Mouse (Mus musculus) left cerebral cortex, postnatal 14 days (tissue): ENCODE results near the gene Flad1. TPM values are rescaled to one million over a fixed set of nuclear protein-coding genes. Genes with fewer than 3 reads are reported as not detected.
"Not testable (repeated sequence)": the region's sequence is repeated elsewhere in the genome, so short reads cannot be mapped to it uniquely, and the experiment has no call there.

Source experiments
- DNase-seq, 2 experiments: peaks; one replicate each; pipeline ENCODE4 v3.0.0; 2021 to 2022; ENCODE audit warnings: low spot score in 2 of 2, mixed read lengths in 1 of 2
- intact Hi-C: fragments of 180-260 bp; cut with DNase I; formaldehyde crosslinking; loops from one replicate; pipeline ENCODE4 v1.15.1; 2025
- total RNA-seq, 2 experiments: library from RNA; stranded (reverse); gene quantifications; 2 replicates each; pipeline ENCODE4 v1.2.3; 2021

Gene Flad1
- total RNA-seq, 2 experiments from 2014 or later = 30.6 to 31.4 TPM

DNA sequence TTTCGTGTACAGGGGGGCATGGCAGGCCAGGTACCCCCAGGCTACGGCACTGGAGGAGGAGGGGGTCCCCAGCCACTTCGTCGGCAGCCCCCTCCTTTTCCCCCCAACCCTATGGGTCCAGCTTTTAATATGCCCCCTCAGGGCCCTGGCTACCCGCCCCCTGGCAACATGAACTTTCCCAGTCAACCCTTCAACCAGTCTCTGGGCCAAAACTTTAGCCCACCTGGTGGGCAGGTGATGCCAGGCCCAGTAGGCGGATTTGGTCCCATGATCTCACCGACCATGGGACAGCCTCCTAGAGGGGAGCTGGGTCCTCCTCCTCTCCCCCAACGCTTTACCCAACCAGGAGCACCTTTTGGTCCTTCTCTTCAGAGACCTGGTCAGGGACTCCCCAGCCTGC, 20.9 kb upstream of the Flad1 start:
- DNase-seq = no peak
- intact Hi-C loops = no loop called here

- intact Hi-C loops = no loop called here
- DNase-seq = peak; percentile 96 to 97
These were observed 18.8 kb upstream of the Flad1 start, which contains the start of gene Pygo2 for GRCm38 (mm10) chr3:89430171-89431159. Gene Pygo2 (plus strand): TSS chr3:89430214.

DNA sequence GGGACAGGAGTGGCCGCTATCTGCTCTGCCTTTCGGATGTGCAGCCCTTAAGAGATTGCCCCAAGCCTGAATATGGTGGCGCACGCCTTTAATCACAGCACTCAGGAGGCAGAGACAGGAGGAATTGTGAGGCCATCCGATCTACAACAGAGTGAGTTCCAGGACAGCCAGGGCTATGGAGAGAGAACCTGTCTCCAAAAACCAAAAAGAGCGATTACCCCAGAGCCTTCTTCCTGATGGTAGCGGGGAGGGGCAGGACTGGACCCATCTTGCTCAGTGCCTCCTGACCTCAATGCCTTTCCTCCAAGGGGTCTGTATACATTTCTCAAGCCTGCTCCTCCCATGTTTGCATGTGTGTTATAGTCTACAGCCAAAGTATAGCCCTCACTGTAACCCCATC, 17.4 kb upstream of the Flad1 start:
- intact Hi-C loops = not testable (repeated sequence)

DNA sequence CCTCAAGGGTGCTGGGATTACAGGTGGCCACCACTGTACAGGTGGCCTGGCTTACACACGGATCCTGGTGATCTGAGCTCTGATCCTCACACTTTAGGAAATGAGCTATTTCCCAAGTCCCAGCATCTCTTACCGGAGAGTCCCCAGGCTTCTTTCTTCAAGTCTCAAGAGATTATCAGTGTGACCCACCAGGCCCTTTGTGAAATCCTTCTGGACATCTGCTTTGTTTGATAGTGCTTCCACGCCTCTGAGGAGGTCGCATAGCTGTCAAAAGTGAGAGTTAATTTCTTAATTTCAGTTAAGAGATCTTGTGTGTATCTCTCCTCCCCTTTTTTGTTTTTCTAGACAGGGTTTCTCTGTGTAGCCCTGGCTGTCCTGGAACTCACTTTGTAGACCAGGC, 14.2 kb upstream of the Flad1 start:
- intact Hi-C loops = no loop called here
- DNase-seq = no peak

More for the DNA sequence above, 17.4 kb upstream of the Flad1 start:
- DNase-seq = not testable (repeated sequence)

GRCm38 (mm10) chr3:89425141-89425525, 13.5 kb upstream of the Flad1 start:
- DNase-seq = no peak
- intact Hi-C loops = no loop called here

DNA sequence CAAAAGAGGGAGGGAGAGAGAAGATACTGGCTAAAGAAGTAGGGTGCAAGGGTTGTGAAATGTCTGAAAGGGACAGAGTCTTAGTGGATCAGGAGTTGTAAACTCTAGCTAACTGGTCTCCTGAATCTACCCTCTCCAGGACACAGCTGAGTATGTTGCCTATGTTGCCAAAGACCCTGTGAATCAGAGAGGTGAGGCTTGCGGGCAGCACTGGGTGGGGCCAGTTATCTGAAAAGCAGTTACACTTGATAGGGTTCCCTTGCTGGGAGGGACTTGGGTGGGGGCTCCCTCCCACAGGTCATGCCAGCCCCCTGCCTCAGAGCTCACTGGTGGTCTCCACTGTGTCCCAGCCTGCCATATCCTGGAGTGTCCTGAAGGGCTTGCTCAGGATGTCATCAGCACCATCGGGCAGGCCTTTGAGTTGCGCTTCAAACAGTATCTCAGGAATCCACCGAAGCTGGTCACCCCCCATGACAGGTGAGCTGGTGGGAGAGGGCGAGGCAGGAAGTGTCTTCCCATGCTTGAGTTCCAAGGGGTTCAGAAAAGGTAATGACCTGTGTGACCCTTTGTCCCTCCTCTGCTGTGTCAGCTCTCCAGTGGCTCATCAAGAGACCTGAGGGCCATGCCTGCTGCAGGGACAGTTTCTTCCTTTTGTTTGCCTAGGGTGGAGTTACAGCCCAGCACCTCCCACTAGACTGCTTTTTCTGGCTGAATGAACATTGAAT, 12.9 kb upstream of the Flad1 start:
- intact Hi-C loops = no loop called here
- no peak for DNase-seq

DNA sequence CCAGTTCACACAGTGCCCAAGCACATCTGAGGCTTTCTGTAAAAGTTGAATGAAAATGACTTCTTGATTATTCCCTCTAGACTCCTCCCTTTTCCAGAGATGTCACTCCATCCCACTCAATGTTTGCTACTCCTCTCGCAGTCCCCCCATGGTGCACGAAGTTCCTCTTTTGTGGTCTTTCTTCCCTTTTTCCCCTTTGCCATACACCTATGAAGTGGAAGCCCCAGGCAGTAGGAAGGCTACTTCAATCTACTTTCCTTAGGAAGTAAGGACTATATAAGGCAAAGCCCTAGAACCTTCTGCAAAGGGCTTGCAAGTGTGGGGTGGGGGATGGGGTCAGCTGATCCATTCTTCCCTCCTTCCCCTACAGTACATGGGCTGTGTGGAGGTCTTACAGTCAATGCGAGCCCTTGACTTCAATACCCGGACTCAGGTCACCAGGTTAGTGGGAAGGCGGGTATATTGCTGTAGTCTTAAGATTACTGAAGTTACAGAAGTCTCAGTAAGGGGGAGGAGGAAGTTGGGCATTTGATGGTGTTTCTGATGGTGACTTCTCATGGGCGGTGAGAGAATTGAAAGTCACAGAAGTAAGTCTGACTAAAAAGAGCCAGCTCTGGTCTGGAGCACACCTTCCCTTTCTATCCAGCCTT, 11.0 kb upstream of the Flad1 start:
- intact Hi-C loops = no loop called here
- no peak for DNase-seq

DNA sequence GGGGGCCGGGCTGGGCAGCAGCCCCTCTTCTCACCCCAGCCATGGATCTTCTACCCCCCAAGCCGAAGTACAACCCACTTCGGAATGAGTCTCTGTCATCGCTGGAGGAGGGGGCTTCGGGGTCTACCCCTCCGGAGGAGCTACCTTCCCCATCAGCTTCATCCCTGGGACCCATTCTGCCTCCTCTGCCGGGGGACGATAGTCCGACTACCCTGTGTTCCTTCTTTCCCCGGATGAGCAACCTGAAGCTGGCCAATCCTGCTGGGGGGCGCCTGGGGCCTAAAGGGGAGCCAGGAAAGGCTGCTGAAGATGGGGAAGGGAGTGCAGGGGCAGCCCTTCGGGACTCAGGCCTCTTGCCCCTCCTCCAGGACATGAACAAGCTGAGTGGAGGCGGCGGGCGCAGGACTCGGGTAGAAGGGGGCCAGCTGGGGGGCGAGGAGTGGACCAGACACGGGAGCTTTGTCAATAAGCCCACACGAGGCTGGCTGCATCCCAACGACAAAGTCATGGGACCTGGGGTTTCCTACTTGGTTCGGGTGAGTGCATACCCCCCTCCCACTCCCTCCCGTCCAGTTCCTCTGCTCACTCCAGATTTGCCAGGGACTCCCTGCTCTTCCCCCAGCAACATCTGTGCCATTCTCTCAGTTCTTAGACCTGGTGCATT, 10.3 kb upstream of the Flad1 start:
- intact Hi-C loops = no loop called here
- no peak for DNase-seq

- peak; percentile 72 to 76 for DNase-seq
- intact Hi-C loops = no loop called here
These were observed 9.5 kb upstream of the Flad1 start for GRCm38 (mm10) chr3:89421002-89421774.

- intact Hi-C loops = no loop called here
These were observed 8.8 kb upstream of the Flad1 start for GRCm38 (mm10) chr3:89420421-89420820.

DNA sequence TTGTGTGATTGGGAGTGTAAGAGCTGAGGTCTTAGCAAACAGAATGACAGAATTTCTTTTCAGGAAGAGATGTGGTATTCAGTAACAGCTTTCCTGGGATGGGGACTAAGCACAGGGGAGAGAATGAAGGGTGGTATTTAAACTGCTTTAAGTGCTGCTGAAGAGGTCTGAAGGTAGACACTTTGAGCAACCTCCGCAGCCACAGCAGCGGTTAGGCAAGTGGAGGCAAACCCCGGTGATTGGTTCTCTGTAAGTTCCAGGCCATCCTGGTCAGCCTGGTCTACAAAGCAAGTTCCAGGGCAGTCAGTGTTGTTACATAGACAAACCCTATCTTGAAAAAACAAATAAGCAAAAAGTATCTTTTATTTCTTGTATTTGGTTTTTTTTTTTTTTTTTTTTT, 8.3 kb upstream of the Flad1 start:
- intact Hi-C loops = no loop called here

More at GRCm38 (mm10) chr3:89420421-89420820, 8.8 kb upstream of the Flad1 start:
- DNase-seq = no peak

GRCm38 (mm10) chr3:89419571-89419970, 7.9 kb upstream of the Flad1 start:
- no peak for DNase-seq
- intact Hi-C loops = no loop called here

More for the DNA sequence above, 8.3 kb upstream of the Flad1 start:
- DNase-seq = no peak

GRCm38 (mm10) chr3:89418861-89419250, 7.2 kb upstream of the Flad1 start:
- peak in 1 of 2 experiments; percentile 27 for DNase-seq
- intact Hi-C loops = no loop called here

GRCm38 (mm10) chr3:89418170-89418860, 6.6 kb upstream of the Flad1 start, which contains the start of the genes Cks1b and Shc1:
Gene Cks1b (minus strand): TSS chr3:89418383.
Gene Shc1 (plus strand): TSS chr3:89418443.
- intact Hi-C loops = no loop called here
- peak; percentile 94 to 98 for DNase-seq

DNA sequence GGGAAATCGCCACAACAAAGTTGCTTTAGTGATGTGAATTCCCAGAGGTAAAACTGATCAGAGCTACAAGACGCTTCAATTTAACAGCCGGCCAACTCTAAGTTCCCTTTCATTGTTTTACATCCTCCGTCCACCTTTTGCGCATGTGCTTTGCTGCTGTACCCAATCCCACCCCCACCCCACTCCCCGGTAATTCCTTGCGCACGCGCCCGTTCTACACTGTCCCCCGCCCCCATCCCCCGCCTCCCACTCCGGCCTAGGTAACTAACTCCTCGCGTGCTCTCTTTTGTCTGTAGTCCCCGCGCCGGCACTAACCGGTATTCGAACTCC, 6.1 kb upstream of the Flad1 start:
- no peak for DNase-seq
- intact Hi-C loops = no loop called here

DNA sequence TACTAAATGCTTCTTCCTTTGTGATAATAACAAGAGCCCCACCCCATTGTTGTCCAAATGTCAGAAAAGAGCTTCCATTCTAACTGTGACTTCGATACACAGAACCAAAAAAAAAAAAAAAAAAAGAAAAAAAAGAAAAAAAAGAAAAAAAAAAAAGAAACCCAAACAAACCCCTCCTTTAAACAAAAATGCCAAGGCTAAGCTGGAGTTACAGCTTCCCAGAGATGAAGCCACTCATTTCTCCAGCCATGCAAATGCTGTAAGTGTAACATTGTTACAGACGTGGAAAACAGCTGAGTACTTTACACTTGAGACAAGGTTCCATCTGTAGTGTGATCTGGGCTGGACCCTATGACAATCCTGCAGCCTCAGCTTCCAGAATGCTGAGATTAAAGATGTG, 5.5 kb upstream of the Flad1 start:
- no peak for DNase-seq
- intact Hi-C loops = no loop called here

DNA sequence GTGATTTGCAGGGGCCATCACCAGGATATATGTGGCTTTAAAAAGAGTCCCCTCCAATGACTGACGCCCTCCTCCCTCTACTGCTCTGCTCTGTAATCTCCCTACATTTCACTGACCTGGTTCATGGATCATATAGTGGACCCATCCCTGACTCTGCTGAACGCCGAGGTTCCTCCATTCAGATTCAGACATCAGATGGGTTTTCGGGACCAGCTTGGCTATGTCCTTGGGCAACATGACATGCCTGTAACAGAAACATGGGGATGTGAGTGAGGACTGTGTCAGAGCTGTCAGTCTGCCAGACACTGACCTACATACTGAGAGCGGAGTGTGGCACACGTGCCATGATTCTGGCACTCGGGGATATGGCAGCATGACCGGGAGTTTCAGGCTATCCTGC, 4.5 kb upstream of the Flad1 start:
- intact Hi-C loops = no loop called here
- DNase-seq = no peak

DNA sequence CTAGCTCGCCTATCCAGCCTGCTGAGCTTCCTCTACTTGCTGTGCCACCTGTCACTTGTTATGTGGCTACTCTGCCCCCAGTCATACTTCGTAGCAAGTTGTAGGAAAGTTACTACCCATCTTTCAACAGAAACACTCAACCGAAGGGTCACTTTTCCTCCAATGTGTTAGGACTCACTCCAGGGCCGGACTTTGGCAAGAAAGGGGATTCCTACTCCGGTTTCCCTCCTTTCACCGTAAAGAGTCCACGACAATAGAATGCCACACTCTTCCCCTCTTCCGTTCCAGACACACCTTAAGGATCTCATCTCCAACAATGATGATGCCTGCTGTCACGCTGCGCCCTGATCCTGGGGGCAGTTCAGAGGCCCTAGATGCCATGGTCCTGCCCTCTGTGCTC, 806 bp downstream of the Flad1 start:
- DNase-seq = no peak
- intact Hi-C loops = no loop called here
